Mouse (Mus musculus) embryo, embryonic 10.5 days (tissue): ENCODE measurements at regions not wholly inside any gene's neighbourhood (a gene's known extent, or its start where the extent isn't known, plus 50 kb on each side); places are given as distances from the start of the nearest gene placed in this dataset.

Source experiments
- DNase-seq: peaks from one replicate; pipeline ENCODE4 v3.0.0-alpha.2; 2015; ENCODE audit warnings: low spot score

- DNase-seq = no peak
These were observed 1004.7 kb upstream of the A1bg start for GRCm38 (mm10) chr15:61927385-61928120.

DNA sequence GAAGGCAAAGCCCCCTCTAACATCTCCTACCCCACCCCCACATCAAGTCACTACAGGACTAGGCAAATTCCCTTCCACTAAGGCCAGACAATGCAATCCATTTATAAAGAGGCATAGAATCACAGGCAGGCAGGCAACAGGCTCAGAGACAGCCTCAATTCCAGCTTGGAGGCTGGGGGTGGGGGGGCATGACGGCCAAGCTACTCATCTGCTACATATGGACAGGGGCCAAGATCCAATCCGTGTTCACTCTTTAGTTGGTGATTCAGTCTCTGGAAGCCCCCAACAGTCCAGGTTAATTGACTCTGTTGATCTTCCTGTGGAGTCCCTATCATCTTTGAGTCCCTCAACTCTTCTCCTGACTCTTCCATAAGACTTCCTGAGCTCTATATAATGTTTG, 997.2 kb upstream of the A1bg start:
- DNase-seq = no peak

- no peak for DNase-seq
These were observed 990.8 kb upstream of the A1bg start for GRCm38 (mm10) chr15:61913546-61914160.

- DNase-seq = no peak
These were observed 982.5 kb upstream of the A1bg start for GRCm38 (mm10) chr15:61905165-61905845.

DNA sequence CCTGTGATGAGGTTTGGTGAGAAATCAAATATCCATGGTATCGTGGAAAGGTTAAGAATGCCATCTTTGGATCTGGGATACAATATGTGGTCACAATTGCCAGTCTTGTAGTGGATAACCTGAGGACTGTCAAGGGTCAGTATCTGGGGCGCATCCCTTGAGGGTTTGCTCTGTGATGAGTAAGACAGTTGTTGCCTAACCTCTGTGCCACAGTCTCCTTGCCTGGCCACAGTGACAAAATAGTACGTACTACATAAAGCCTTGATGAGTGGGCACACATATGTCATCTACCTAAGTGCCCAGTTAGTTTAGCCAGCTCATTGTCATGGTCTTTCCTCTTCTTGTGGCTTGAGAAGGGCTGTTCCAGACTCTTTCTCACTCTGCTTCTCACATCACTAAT, 977.0 kb upstream of the A1bg start:
- no peak for DNase-seq

DNA sequence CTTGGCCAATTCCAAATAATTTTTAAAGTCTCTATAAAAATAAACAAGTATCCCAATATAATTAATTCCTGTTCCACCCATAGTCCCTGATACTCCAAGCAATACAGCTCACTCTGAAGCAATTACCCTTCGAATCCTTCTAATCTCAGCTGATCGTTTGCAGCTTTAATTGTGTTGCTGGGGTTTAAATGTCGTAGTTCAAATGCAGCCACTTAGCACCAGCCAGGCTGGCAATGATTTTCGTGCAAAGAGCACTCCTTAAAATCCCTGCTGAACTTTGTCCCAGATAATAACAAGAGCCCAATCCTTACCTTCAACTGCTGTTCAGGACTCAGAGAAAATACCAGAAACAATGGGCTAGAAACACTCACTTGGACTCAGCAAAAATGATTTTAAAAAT, 974.8 kb upstream of the A1bg start:
- no peak for DNase-seq

DNA sequence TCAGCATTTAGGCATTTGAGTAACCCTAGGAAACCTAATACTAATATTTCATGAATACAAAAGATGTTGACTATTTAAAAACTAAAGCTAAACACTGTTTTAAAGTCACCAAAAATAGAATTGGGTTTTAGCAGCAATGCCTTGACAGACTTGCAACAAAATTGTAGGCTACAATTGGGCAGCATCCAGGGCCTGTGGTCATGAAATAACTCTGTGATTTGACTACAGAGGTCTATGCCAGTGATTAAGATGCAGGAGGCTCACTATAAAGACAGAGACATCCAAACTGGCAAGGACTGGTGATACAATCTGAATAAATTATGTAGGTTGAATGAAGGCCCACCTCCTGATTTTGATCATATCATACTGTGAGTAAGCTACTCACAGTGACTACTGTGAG, 967.5 kb upstream of the A1bg start:
- no peak for DNase-seq

- DNase-seq = no peak
These were observed 965.9 kb upstream of the A1bg start for GRCm38 (mm10) chr15:61888569-61889326.

GRCm38 (mm10) chr15:61879408-61879807, 956.6 kb upstream of the A1bg start:
- DNase-seq = no peak

- DNase-seq = peak; percentile 13
These were observed 950.2 kb upstream of the A1bg start for GRCm38 (mm10) chr15:61873047-61873446.

- no peak for DNase-seq
These were observed 937.9 kb upstream of the A1bg start for GRCm38 (mm10) chr15:61860759-61861158.

DNA sequence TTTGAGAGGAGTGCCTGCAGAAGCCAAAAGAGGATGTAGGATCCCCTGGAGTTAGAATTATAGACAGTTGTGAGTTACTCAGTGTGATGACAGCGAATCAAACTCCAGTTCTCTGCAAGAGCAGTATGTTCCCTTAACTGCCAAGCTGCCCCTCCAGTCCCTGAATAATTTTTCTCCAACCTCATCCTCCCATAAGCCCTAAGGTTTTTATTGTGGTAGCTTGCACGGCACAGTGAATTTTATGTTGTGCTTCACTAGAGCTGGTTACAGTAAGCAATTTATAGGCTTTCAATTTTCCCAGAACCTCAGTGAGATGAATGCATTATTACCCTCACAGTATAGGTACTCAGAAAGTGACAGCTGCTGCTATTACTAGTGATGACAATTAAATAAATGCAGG, 933.1 kb upstream of the A1bg start:
- no peak for DNase-seq

DNA sequence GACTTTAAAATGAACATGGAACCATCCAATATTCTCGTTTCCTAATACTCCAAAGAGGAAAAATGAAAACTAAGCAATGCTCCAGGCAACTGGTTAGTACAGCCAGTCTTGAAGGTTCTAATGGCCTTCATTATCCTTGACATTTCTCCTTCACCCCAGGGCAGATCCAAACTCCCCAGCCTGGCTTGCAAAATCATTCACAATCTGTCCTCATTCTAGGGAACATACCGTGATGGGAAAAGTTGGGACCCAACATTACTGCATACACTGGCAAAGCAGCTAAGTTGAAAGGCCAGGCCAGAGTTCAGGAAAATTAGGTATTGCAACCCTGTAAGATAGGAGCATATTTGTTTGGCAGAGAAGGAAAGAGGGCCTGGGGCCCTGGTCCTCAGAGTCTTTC, 889.9 kb upstream of the A1bg start:
- no peak for DNase-seq

DNA sequence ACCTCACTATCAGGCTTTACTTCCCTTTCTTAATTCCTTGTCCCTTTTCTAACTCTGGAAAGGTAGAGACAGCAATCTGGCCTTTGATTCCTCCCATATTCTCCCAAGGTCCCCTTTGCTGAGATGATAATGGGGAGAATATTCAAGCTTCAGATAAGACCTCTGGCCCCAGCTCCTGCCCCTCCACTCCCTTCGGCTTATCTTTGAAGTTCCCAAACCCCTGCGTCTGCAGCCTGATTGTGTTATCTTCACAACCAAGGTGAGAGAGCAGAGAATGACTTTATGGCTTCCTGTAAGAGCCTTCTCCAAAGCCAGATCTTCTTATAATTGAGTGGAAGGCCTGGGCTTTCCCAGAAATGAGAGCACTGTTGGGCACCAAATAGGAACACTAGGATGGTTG, 882.6 kb upstream of the A1bg start:
- DNase-seq = no peak

GRCm38 (mm10) chr15:61800155-61800554, 877.3 kb upstream of the A1bg start:
- no peak for DNase-seq

GRCm38 (mm10) chr15:61797827-61798226, 875.0 kb upstream of the A1bg start:
- DNase-seq = no peak

DNA sequence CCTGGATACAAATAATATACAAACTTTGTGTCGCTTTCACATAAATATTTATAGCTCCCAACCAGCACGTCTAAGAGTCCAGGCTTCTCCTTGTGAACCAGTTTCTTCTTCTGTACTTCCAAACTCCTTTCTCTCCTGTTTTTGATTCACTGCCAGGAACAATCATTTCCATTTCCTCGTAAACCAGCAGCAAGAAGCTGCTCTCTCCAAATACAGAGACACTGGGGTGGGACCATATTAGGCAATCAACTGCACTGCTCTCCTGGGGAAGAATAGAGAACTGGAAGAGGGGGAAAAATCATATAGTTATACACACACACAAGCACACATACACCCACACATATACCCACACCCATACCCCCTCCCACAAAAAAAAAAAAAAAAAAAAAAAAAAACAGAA, 871.7 kb upstream of the A1bg start:
- DNase-seq = no peak

- no peak for DNase-seq
These were observed 867.2 kb upstream of the A1bg start for GRCm38 (mm10) chr15:61789847-61790562.

- DNase-seq = no peak
These were observed 864.2 kb upstream of the A1bg start for GRCm38 (mm10) chr15:61787046-61787445.

DNA sequence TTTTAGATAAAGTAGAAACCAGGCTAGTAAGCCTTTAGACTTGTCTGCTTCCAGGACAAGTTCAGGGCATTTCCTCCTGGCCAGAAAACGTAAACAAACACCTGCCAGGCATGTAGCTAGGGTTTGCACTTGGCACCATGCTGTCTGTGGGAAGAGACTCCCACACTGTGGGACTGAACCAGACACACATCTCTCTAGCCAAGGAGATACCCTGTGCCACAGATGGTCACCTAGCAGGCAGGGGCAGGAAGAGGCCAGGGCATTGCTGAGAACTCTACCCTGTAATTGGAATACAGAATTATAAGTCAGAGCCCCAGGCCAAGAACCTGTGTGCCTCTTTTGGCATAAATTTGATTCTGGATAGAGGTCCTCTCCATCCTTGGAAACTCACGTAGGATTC, 858.7 kb upstream of the A1bg start:
- no peak for DNase-seq

- no peak for DNase-seq
These were observed 850.2 kb upstream of the A1bg start for GRCm38 (mm10) chr15:61772996-61773395.
